Mouse (Mus musculus) intestine, embryonic 15.5 days (tissue): ENCODE data around the gene Kdm4b. TPM values are rescaled to one million over a fixed set of nuclear protein-coding genes. Genes with fewer than 3 reads are reported as not detected.
A peak's percentile ranks its signal among the peaks of the same experiment; 100 is the strongest.

Experiments used
- ATAC-seq: fragments of 200-750 bp; cut with Nextera tagmentation; 2 replicates; pipeline ENCODE4 v1.8.0; 2017; ENCODE audit warnings: moderate TSS enrichment, moderate library complexity
- H3K27ac ChIP-seq: fragments of 300-500 bp; sonication (generic); 2 replicates; pipeline ENCODE4 v1.5.1; 2015; ENCODE audit warnings: mild to moderate bottlenecking, inconsistent platforms
- H3K27me3 ChIP-seq: fragments of 300-500 bp; sonication (generic); replicated peaks from 2 replicates; pipeline ENCODE4 v1.6.1; 2015; ENCODE audit warnings: inconsistent platforms
- H3K36me3 ChIP-seq: fragments of 300-500 bp; sonication (generic); 2 replicates; pipeline ENCODE4 v1.6.1; 2015; ENCODE audit warnings: inconsistent platforms
- H3K4me1 ChIP-seq: fragments of 300-500 bp; sonication (generic); replicated peaks from 2 replicates; pipeline ENCODE4 v1.6.1; 2015; ENCODE audit warnings: inconsistent platforms
- H3K4me2 ChIP-seq: fragments of 300-500 bp; sonication (generic); replicated peaks from 2 replicates; pipeline ENCODE4 v1.6.1; 2015; ENCODE audit warnings: mild to moderate bottlenecking, inconsistent platforms
- H3K4me3 ChIP-seq: fragments of 300-500 bp; sonication (generic); replicated peaks from 2 replicates; pipeline ENCODE4 v1.5.1; 2015; ENCODE audit warnings: inconsistent platforms
- H3K9ac ChIP-seq: fragments of 300-500 bp; sonication (generic); 2 replicates; pipeline ENCODE4 v1.6.1; 2015; ENCODE audit warnings: inconsistent platforms
- H3K9me3 ChIP-seq: fragments of 300-500 bp; sonication (generic); 2 replicates; pipeline ENCODE4 v1.6.1; 2016; ENCODE audit warnings: inconsistent platforms
- WGBS: fragments of 180-500 bp; shearing (Covaris S2); methylation state at CpG from one replicate; pipeline ENCODE4 v1.1.7; 2015; 5-methylcytosine and 5-hydroxymethylcytosine counted together
- polyA plus RNA-seq: library from polyadenylated mRNA; unstranded; fragments of >200 nt; fragmentation: Nextera tagmentation; extraction: Ambion mirVana; gene quantifications from 2 replicates; pipeline ENCODE4 v1.2.1, GENCODE M21; 2015

The Kdm4b gene
- polyA plus RNA-seq, 1 experiment from 2014 or later, result 25.1 TPM

- peak overlapping the region; percentile 52 for H3K4me3 ChIP-seq
- WGBS, result 36% methylated on average over 3 of the region's 3 CpGs
- peak overlapping the region; percentile 61 for H3K9ac ChIP-seq
- H3K27me3 ChIP-seq, result no peaks in the 10 kb centered on the region
- no peak for ATAC-seq
- H3K36me3 ChIP-seq, result peaks cover 35% of the 10 kb centered on the region
- H3K4me1 ChIP-seq, result peaks cover 14% of the 10 kb centered on the region
- peak overlapping the region; percentile 90 for H3K4me2 ChIP-seq
- no peaks in the 10 kb centered on the region for H3K9me3 ChIP-seq
- peak overlapping the region; percentile 51; the same call in 1 of the 2 replicates for H3K27ac ChIP-seq
Measured at GRCm38 (mm10) chr17:56425941-56426340, 100.1 kb downstream of the Kdm4b start.

GRCm38 (mm10) chr17:56427857-56428256 is 102.0 kb downstream of the Kdm4b start:
- H3K27ac ChIP-seq, result no peak overlapping the region
- H3K4me2 ChIP-seq, result no peak overlapping the region
- H3K4me1 ChIP-seq, result peaks cover 14% of the 10 kb centered on the region
- no peaks in the 10 kb centered on the region for H3K27me3 ChIP-seq
- H3K9me3 ChIP-seq, result no peaks in the 10 kb centered on the region
- peaks cover 22% of the 10 kb centered on the region for H3K36me3 ChIP-seq
- no peak overlapping the region for H3K9ac ChIP-seq
- no peak overlapping the region for H3K4me3 ChIP-seq
- 79% methylated on average over 28 of the region's 28 CpGs for whole genome bisulfite sequencing
- no peak for ATAC-seq

DNA sequence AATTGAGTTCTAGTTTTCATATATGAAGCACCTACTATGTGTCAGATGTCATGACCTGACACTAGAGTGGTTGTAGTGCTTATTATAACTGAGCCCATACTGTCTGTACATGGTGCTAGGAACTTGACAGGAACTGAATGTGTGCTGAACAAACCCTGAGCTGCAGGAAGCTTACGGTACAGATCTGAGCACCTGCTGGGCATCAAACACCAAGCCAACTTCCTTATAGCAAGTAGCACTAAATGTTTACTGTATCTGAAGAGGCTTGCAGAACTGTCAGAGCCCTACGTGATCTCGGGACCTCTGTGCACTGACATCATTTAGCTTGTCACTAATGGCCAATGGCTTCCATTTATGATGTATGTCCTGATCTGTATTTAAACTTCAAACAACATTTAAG is 105.7 kb downstream of the Kdm4b start:
- H3K27ac ChIP-seq, result no peak overlapping the region
- H3K4me3 ChIP-seq, result no peak overlapping the region
- no peaks in the 10 kb centered on the region for H3K27me3 ChIP-seq
- no peak overlapping the region for H3K9ac ChIP-seq
- no peaks in the 10 kb centered on the region for H3K9me3 ChIP-seq
- ATAC-seq, result no peak
- H3K4me1 ChIP-seq, result no peaks in the 10 kb centered on the region
- peaks cover 26% of the 10 kb centered on the region for H3K36me3 ChIP-seq
- 76% methylated on average over 3 of the region's 3 CpGs for WGBS
- H3K4me2 ChIP-seq, result no peak overlapping the region

DNA sequence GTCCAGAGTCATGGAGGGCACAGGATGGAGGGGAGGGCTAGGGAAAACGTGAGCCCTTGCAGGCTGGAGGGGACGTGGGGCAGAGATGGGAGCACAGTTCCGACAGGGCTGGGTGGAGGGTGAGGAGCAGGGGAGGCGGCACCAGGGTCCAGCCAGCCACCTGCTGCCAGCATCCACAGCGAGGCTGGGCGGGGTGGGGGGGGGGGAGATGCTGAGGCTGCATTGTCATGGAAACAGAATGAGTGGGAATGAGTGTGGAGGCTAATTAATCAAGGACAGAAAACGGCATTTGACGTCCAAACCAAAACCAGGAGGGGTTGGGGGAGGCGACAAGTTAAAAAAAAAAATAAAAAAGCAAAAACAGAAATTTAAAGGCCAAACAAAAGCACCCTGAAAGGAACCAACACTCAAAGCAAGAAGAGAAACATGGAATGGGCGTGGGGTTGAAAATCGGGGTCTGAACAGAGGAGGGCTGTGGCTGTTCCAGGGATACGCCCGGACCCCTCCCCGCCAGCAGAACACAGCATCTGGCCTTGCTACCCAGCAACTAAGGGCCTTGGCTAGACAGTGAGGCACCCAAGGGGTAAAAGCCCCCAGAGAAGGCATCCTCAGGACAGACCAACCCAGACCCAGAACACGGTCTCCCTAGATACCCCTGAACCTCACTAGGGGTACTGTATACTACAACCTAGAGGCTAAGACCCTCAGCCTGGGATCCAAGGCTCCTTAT is 114.0 kb downstream of the Kdm4b start:
- ATAC-seq, result no peak
- Histone ChIP-seq H3K4me3 (no peak overlapping the region), H3K9me3 (no peaks in the 10 kb centered on the region), H3K4me2 (no peak overlapping the region), H3K9ac (no peak overlapping the region), H3K27ac (no peak overlapping the region), H3K36me3 (peaks cover 25% of the 10 kb centered on the region), H3K27me3 (no peaks in the 10 kb centered on the region), H3K4me1 (no peaks in the 10 kb centered on the region)
- 82% methylated on average over 15 of the region's 15 CpGs for WGBS

- ATAC-seq, result no peak
- Histone ChIP-seq H3K4me2 (no peak overlapping the region), H3K4me3 (no peak overlapping the region), H3K9me3 (no peaks in the 10 kb centered on the region), H3K27ac (no peak overlapping the region), H3K9ac (no peak overlapping the region), H3K4me1 (no peaks in the 10 kb centered on the region), H3K27me3 (no peaks in the 10 kb centered on the region), H3K36me3 (peaks cover 19% of the 10 kb centered on the region)
- 84% methylated on average over 6 of the region's 6 CpGs for WGBS
Measured at GRCm38 (mm10) chr17:56442316-56442715, 116.5 kb downstream of the Kdm4b start.

DNA sequence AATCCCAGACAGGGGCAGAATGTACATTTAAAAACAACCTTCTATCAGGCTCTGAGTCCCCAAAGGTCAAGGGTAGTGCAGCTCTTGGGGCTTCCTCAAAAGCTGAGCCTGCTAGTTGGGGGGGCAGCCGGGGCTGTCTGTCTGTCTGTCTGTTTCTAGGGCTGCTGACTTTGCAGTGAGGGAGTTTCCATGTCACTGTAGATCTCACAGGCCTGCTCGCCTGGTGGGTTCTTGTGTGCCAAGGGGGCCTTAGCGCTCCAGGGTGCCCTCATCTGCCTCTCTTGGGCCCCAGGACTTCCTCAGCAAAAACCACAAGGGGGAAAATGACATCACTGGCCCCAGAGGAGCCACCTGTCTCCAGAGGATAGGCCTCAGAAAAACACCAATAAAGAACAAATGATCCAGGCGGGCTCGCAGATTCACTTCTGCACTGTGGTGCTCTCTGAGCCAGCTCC is 117.5 kb downstream of the Kdm4b start:
- no peaks in the 10 kb centered on the region for H3K9me3 ChIP-seq
- no peaks in the 10 kb centered on the region for H3K4me1 ChIP-seq
- H3K4me2 ChIP-seq, result no peak overlapping the region
- ATAC-seq, result no peak
- 85% methylated on average over 5 of the region's 5 CpGs for WGBS
- H3K27me3 ChIP-seq, result no peaks in the 10 kb centered on the region
- no peak overlapping the region for H3K4me3 ChIP-seq
- no peak overlapping the region for H3K9ac ChIP-seq
- peaks cover 21% of the 10 kb centered on the region for H3K36me3 ChIP-seq
- no peak overlapping the region for H3K27ac ChIP-seq

DNA sequence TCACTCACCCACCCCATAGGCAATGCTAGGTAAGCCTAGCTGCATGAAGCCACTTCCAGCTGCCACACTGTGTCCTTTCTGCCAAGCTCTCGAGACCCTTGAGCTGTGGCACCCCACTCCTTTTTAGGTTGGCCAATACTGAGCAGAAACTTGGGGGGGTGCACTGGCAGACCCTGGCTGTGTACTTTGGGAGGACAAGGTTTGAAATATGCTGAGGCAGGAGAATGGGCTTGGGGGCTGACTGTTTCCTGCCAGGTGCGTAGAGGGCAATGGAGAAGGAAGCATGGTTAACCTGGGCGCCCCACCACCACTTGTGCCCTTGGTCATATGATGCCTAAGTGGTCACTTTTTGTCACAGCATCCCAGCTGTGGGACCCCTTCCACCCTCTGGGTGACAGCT is 118.9 kb downstream of the Kdm4b start:
- ATAC-seq, result no peak
- Histone ChIP-seq H3K4me2 (no peak overlapping the region), H3K9me3 (no peaks in the 10 kb centered on the region), H3K4me1 (no peaks in the 10 kb centered on the region), H3K9ac (no peak overlapping the region), H3K36me3 (peaks cover 27% of the 10 kb centered on the region), H3K4me3 (no peak overlapping the region), H3K27ac (no peak overlapping the region), H3K27me3 (no peaks in the 10 kb centered on the region)
- WGBS, result 91% methylated on average over 3 of the region's 3 CpGs

GRCm38 (mm10) chr17:56445397-56445796 is 119.5 kb downstream of the Kdm4b start:
- Histone ChIP-seq H3K27me3 (no peaks in the 10 kb centered on the region), H3K4me3 (no peak overlapping the region), H3K4me1 (no peaks in the 10 kb centered on the region), H3K27ac (no peak overlapping the region), H3K9ac (no peak overlapping the region), H3K9me3 (no peaks in the 10 kb centered on the region), H3K36me3 (peaks cover 33% of the 10 kb centered on the region), H3K4me2 (no peak overlapping the region)
- no peak for ATAC-seq
- WGBS, result 83% methylated on average over 14 of the region's 14 CpGs

DNA sequence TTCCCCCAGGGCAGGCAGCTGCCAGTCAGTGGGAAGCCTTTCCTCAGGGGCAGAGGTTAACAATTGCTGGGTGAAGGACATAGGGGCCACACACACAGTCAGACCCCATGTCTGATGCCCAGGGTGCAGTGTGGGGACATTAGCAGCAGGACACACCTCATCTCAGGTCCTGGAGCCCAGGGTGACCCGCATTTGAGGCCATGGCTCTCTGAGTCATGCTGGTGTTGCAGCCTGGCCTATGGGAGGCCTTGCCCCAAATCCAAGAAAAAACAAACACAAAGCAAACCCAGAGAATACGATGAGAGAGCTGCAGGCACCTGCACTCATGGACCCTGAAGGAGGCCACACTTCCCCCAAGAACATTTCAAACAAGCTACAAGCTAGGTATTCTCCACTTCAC is 121.9 kb downstream of the Kdm4b start:
- ATAC-seq, result no peak
- WGBS, result 81% methylated on average over 2 of the region's 2 CpGs
- Histone ChIP-seq H3K27ac (no peak overlapping the region), H3K4me3 (no peak overlapping the region), H3K4me2 (no peak overlapping the region), H3K4me1 (no peaks in the 10 kb centered on the region), H3K9ac (no peak overlapping the region), H3K27me3 (no peaks in the 10 kb centered on the region), H3K9me3 (no peaks in the 10 kb centered on the region), H3K36me3 (peaks cover 46% of the 10 kb centered on the region)

Other genes starting within 250 kb of the Kdm4b start
- 85.7 and 86.9 TPM in 2 replicates for gene Hdgfl2, start 246.4 kb upstream of the Kdm4b start, polyA plus RNA-seq
- gene Plin4, start 216.3 kb upstream of the Kdm4b start, polyA plus RNA-seq, result 0.03 and 0.14 TPM in 2 replicates
- gene Plin5, start 208.5 kb upstream of the Kdm4b start, polyA plus RNA-seq, result 0.52 and 0.85 TPM in 2 replicates
- 0.15 and 0.33 TPM in 2 replicates for gene Lrg1, start 204.1 kb upstream of the Kdm4b start, polyA plus RNA-seq
- 1.4 TPM in 2 replicates for gene Sema6b, start 185.7 kb upstream of the Kdm4b start, polyA plus RNA-seq
- gene Tnfaip8l1, start 163.6 kb upstream of the Kdm4b start, polyA plus RNA-seq, result 11.9 and 12.8 TPM in 2 replicates
- gene Mydgf, start 142.1 kb upstream of the Kdm4b start, polyA plus RNA-seq, result 105 and 127 TPM in 2 replicates
- 32.8 and 35.0 TPM in 2 replicates for gene Dpp9, start 107.2 kb upstream of the Kdm4b start, polyA plus RNA-seq
- 12.5 and 12.8 TPM in 2 replicates for gene Fem1a, start 69.3 kb upstream of the Kdm4b start, polyA plus RNA-seq
- gene Ticam1, start 49.3 kb upstream of the Kdm4b start, polyA plus RNA-seq, result 11.3 and 13.3 TPM in 2 replicates
- 153 and 195 TPM in 2 replicates for gene Plin3, start 33.2 kb upstream of the Kdm4b start, polyA plus RNA-seq
- gene Arrdc5, start 25.8 kb upstream of the Kdm4b start, polyA plus RNA-seq, result not detected in 2 replicates
- 124 and 125 TPM in 2 replicates for gene Uhrf1, start 22.7 kb upstream of the Kdm4b start, polyA plus RNA-seq
- gene Ptprs, start 150.4 kb downstream of the Kdm4b start, polyA plus RNA-seq, result 56.3 and 56.8 TPM in 2 replicates
- not detected in 2 replicates for gene Znrf4, start 186.4 kb downstream of the Kdm4b start, polyA plus RNA-seq
- 1.3 and 1.4 TPM in 2 replicates for gene Gm20219, start 228.3 kb downstream of the Kdm4b start, polyA plus RNA-seq